Mouse (Mus musculus): ENCODE measurements around the gene Pank1.

The Pank1 gene

GRCm38 (mm10) chr19:34878603-34879541, at the start of gene Pank1:
Gene Pank1, minus strand, starts transcription at chr19:34879455.
- ATAC-seq (ENCODE audit: insufficient number of reproducible peaks, low FRiP score, low TSS enrichment): peak; percentile 55

DNA sequence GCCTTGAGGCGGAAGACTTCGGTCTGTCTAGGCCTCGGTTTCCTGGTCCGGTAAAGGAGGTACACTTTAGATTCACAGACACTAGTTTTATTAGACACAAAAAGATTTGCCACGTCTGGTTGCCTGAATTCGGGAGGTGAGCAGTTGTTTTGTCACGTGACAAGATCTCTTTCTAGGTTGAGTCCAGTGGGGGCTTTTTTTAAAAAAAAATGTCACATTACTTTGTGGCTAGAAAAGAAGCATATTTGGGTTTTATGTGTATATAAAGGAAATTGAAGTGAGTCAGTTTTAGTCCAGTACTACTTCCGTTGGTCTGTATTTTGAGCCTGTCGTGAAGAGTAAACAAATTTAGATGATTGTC, 43.3 kb upstream of the Pank1 start:
- ATAC-seq (ENCODE audit: insufficient number of reproducible peaks, low FRiP score, low TSS enrichment): no peak

DNA sequence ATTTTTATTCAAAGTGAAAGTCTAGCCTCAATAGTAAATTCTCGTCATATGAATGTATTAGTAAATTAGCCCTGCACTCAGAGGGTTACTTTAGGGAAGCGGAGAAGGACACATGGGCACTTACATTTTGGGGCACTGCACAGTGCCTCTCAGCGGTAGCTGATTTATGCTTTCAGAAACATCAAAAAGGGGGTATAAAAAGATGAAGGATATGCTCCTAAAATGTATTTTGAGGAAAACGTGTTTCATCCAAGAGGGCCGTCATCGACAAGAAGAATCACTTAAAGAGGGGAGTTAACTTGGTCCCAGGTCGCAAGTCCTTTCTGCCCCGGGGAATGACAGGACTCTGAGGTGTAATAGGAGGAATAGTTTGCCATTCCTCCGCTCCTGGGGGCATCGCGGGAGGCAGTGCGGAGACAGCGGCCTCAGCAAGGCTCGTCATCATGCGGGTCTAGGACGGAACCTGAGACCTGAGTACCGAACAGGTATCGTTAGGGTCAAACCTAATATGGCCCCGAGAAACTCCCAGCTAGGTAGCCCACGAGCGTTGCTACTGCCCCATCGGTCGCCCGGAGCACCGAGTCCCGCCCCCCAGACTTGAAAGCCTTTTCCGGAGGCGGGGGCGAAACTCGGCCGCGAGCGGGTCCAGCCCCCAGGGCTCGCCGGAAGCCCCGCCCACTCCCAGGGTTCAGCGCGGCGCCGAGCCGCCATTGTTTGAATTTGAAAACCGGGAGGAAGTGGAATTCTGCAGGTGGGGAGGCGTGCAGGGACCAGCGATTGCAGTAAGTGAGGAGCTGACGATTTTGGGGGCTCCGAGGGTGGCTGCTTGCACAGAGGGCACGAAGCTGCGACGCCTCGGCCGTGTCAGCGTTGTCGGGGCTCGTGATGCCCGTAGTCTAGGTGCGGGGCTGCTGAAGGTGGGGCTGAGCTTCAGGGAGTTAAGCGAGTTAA, 42.7 kb upstream of the Pank1 start, which contains the start of gene Kif20b:
Gene Kif20b, plus strand, starts transcription at position 710 of the 951 bp plus-strand sequence.
- ATAC-seq (ENCODE audit: insufficient number of reproducible peaks, low FRiP score, low TSS enrichment): peak; percentile 94

GRCm38 (mm10) chr19:34921253-34921651, 42.0 kb upstream of the Pank1 start:
- no peak for ATAC-seq (ENCODE audit: insufficient number of reproducible peaks, low FRiP score, low TSS enrichment)

- no peak for ATAC-seq (ENCODE audit: insufficient number of reproducible peaks, low FRiP score, low TSS enrichment)
Observed at GRCm38 (mm10) chr19:34920531-34920930, 41.3 kb upstream of the Pank1 start.

DNA sequence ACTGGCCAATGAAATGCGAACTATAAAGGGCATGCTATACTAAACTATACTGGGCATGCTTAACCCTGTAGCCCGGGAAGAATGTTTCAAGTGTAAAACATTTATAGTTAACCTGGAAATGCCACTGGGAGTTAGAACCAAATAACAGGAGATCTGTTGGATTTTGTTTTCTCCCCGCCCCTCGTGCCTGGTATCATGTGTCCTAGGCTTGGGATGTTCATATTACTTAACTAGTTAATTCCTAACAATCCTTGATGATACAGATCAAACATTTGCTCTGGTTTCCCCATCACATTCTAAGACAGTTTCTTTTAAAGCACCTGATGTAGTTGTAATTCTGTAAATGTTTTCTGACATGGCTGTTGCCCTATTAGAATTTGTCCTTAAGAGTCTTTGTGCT, 40.8 kb upstream of the Pank1 start:
- no peak for ATAC-seq (ENCODE audit: insufficient number of reproducible peaks, low FRiP score, low TSS enrichment)

- ATAC-seq (ENCODE audit: insufficient number of reproducible peaks, low FRiP score, low TSS enrichment): no peak
Observed at GRCm38 (mm10) chr19:34912366-34912765, 33.1 kb upstream of the Pank1 start.

GRCm38 (mm10) chr19:34906772-34907171, 27.5 kb upstream of the Pank1 start:
- no peak for ATAC-seq (ENCODE audit: insufficient number of reproducible peaks, low FRiP score, low TSS enrichment)

- no peak for ATAC-seq (ENCODE audit: insufficient number of reproducible peaks, low FRiP score, low TSS enrichment)
Observed at GRCm38 (mm10) chr19:34905424-34905823, 26.2 kb upstream of the Pank1 start.

DNA sequence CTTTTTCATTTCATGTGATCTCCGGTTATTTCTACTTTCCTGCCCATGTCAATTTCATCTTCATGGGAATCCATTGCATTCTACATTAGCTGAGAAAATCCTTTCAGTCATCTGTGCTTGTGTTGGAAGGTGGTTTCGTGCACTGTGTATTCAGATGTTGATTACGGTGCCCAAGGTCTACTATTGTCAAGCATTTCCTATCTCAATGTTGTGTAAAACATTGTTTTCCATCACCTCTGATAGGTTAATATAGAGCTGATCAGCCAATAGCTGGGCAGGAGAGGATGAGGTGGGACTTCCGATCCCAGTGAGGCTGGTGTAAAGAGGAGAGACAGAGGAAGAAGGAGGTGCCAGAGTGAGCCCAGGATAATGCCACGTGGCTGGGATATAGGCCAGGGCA, 24.8 kb upstream of the Pank1 start:
- ATAC-seq (ENCODE audit: insufficient number of reproducible peaks, low FRiP score, low TSS enrichment): no peak

GRCm38 (mm10) chr19:34901735-34902134, 22.5 kb upstream of the Pank1 start:
- no peak for ATAC-seq (ENCODE audit: insufficient number of reproducible peaks, low FRiP score, low TSS enrichment)

GRCm38 (mm10) chr19:34901266-34901665, 22.0 kb upstream of the Pank1 start:
- no peak for ATAC-seq (ENCODE audit: insufficient number of reproducible peaks, low FRiP score, low TSS enrichment)

DNA sequence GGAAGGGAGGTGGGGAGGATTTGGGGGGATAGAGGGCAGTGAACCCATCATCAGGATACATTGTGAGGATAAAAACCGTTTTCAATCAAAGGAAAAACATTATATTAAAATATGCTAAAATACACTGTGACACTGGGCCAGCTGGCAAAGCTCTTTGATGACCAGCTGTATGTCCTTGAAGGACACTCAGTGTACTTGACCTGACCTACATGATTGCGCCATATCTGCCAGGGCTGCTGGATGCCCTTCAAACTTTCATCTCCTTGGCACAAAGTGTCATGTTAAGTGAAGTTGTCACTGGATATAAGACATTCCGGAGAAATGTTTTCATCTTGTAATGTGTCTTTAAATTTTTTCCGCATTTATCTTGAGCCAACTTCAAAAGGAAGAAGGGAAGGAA, 19.7 kb upstream of the Pank1 start:
- no peak for ATAC-seq (ENCODE audit: insufficient number of reproducible peaks, low FRiP score, low TSS enrichment)

GRCm38 (mm10) chr19:34897082-34897965, 18.1 kb upstream of the Pank1 start:
- ATAC-seq (ENCODE audit: insufficient number of reproducible peaks, low FRiP score, low TSS enrichment): no peak

- no peak for ATAC-seq (ENCODE audit: insufficient number of reproducible peaks, low FRiP score, low TSS enrichment)
Observed at GRCm38 (mm10) chr19:34895082-34895481, 15.8 kb upstream of the Pank1 start.

- ATAC-seq (ENCODE audit: insufficient number of reproducible peaks, low FRiP score, low TSS enrichment): no peak
Observed at GRCm38 (mm10) chr19:34891590-34891989, 12.3 kb upstream of the Pank1 start.

GRCm38 (mm10) chr19:34890981-34891380, 11.7 kb upstream of the Pank1 start:
- no peak for ATAC-seq (ENCODE audit: insufficient number of reproducible peaks, low FRiP score, low TSS enrichment)

- ATAC-seq (ENCODE audit: insufficient number of reproducible peaks, low FRiP score, low TSS enrichment): no peak
Observed at GRCm38 (mm10) chr19:34886324-34886723, 7.1 kb upstream of the Pank1 start.

DNA sequence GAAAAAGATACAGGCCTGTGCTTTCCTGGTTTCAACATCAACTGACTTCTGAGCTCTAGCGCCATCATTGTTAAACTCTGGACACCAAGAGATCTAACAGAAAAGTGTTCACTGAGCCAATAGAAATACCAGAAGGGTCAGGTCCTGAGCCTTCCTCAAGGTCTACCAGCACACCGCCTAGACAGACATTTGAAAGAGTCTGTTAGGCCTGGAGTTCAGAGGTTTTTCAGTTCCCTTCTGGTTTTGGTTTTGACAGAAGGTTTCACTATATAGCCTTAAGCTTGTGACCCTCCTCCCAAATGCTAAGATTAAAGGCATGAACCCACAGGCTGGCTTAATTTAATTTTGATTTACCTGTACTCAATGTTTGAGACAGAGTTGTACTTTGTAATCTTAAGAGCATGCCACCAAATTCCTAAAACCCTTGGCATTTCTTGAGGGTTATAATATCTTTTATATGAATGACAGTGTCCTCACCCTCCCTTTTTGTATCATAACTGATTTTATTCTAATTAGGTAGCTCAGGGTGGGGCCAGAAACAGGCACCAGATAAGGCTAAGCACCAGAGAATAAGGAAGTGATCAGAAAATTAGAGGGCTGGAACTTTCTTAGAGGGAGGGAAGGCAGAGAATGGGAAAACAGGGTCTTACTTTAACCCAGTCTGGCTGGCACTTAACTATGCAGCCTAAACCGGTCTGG, 4.4 kb upstream of the Pank1 start:
- no peak for ATAC-seq (ENCODE audit: insufficient number of reproducible peaks, low FRiP score, low TSS enrichment)
